Mouse (Mus musculus): Measurements from ENCODE around the gene Zfp42.

Gene Zfp42

GRCm38 (mm10) chr8:43248707-43249106, 58.1 kb downstream of the Zfp42 start:
- no peak for DNase-seq

Data from thymus, postnatal 36 days (tissue).